Mouse (Mus musculus) cortical plate, adult 2 months (tissue): ENCODE results near the gene Olfr679. TPM values are rescaled to one million over a fixed set of nuclear protein-coding genes. Genes with fewer than 3 reads are reported as not detected.
"Not testable (repeated sequence)": the region's sequence is repeated elsewhere in the genome, so short reads cannot be mapped to it uniquely, and the experiment has no call there.

ENCODE experiments used
- H3K27ac ChIP-seq: fragments of 200-500 bp; 2 replicates; pipeline ENCODE4 v1.5.1; 2012; ENCODE audit warnings: low read length, control low read depth, inconsistent platforms; ENCODE audit not compliant: insufficient read depth
- H3K4me1 ChIP-seq: fragments of 200-500 bp; 2 replicates; pipeline ENCODE4 v1.6.1; 2011; ENCODE audit warnings: low read length; ENCODE audit not compliant: control insufficient read depth, insufficient read depth
- H3K4me3 ChIP-seq: fragments of 200-500 bp; 2 replicates; pipeline ENCODE4 v1.5.1; 2011; ENCODE audit warnings: mild to moderate bottlenecking, low read length, control low read depth; ENCODE audit not compliant: insufficient read depth
- CTCF ChIP-seq: fragments of 200-500 bp; IDR thresholded peaks from 2 replicates; pipeline ENCODE4 v1.5.1; 2011; ENCODE audit warnings: mild to moderate bottlenecking, control low read depth, low read length; ENCODE audit not compliant: insufficient read depth; ENCODE audit errors: extremely low read depth
- POLR2A ChIP-seq: fragments of 200-500 bp; IDR thresholded peaks from 2 replicates; pipeline ENCODE4 v1.6.1; 2011; ENCODE audit warnings: mild to moderate bottlenecking, low read length, control low read depth; ENCODE audit not compliant: insufficient read depth; ENCODE audit errors: extremely low read depth
- polyA plus RNA-seq: library from polyadenylated mRNA; depleted of rRNA; stranded (reverse); fragments of >200 nt; gene quantifications from 2 replicates; pipeline ENCODE4 v1.2.3, GENCODE M21; 2012; rRNA removed

The Olfr679 gene
- polyA plus RNA-seq: not detected in 2 replicates

- Histone ChIP-seq H3K4me1 (no peaks in the 10 kb centered on the region), H3K4me3 (no peak within 1 kb of the TSS), H3K27ac (no peak within 1 kb of the TSS)
- TF ChIP-seq CTCF (no peak), POLR2A (no peak)
Observed at GRCm38 (mm10) chr7:105080905-105081304, at the start of gene Olfr679. Olfr679 (plus strand) TSS chr7:105081205.

GRCm38 (mm10) chr7:105032398-105032797, 48.6 kb upstream of the Olfr679 start, which contains the start of gene Olfr676:
Olfr676 (plus strand) TSS chr7:105032698.
- Histone ChIP-seq H3K4me3 (no peak within 1 kb of the TSS), H3K27ac (no peak within 1 kb of the TSS), H3K4me1 (no peaks in the 10 kb centered on the region)
- no peak for TF ChIP-seq CTCF
- TF ChIP-seq POLR2A: no peak

- H3K4me3 ChIP-seq, H3K4me1 ChIP-seq, H3K27ac ChIP-seq: not testable (repeated sequence)
Observed at GRCm38 (mm10) chr7:105033836-105034235, 47.2 kb upstream of the Olfr679 start.

GRCm38 (mm10) chr7:105058951-105059350, 22.1 kb upstream of the Olfr679 start:
- Histone ChIP-seq H3K4me1 (no peaks in the 10 kb centered on the region), H3K4me3 (no peak overlapping the region), H3K27ac (no peak overlapping the region)
- TF ChIP-seq POLR2A (no peak), CTCF (no peak)

- Histone ChIP-seq H3K4me1 (no peaks in the 10 kb centered on the region), H3K4me3 (no peak within 1 kb of the TSS), H3K27ac (no peak within 1 kb of the TSS)
- TF ChIP-seq CTCF (no peak), POLR2A (no peak)
Observed at GRCm38 (mm10) chr7:105064175-105064574, 16.8 kb upstream of the Olfr679 start, which contains the start of gene Olfr678. Olfr678 (plus strand) TSS chr7:105064475.

- H3K27ac ChIP-seq, H3K4me3 ChIP-seq, H3K4me1 ChIP-seq: not testable (repeated sequence)
Observed at GRCm38 (mm10) chr7:105092717-105093116, 11.7 kb downstream of the Olfr679 start, which contains the start of gene Olfr680-ps1. Olfr680-ps1 (minus strand) TSS chr7:105092817.

GRCm38 (mm10) chr7:105116536-105116935, 35.5 kb downstream of the Olfr679 start, which contains the start of gene Olfr681:
Olfr681 (plus strand) TSS chr7:105116836.
- Histone ChIP-seq H3K4me1 (no peaks in the 10 kb centered on the region), H3K27ac (no peak within 1 kb of the TSS), H3K4me3 (no peak within 1 kb of the TSS)
- no peak for TF ChIP-seq CTCF
- TF ChIP-seq POLR2A: no peak

Other genes with a start within 250 kb of the Olfr679 start
- gene Usp17lb, start 238.6 kb upstream of the Olfr679 start, polyA plus RNA-seq: not detected in 2 replicates
- not detected in 2 replicates for gene Usp17la, start 224.2 kb upstream of the Olfr679 start, polyA plus RNA-seq
- not detected in 2 replicates for gene Olfr665, start 203.2 kb upstream of the Olfr679 start, polyA plus RNA-seq
- not detected in 2 replicates for gene Olfr666, start 185.3 kb upstream of the Olfr679 start, polyA plus RNA-seq
- gene Olfr667, start 159.7 kb upstream of the Olfr679 start, polyA plus RNA-seq: not detected in 2 replicates
- gene Olfr668, start 153.1 kb upstream of the Olfr679 start, polyA plus RNA-seq: not detected in 2 replicates
- gene Olfr669, start 147.0 kb upstream of the Olfr679 start, polyA plus RNA-seq: not detected in 2 replicates
- not detected in 2 replicates for gene Olfr670, start 118.6 kb upstream of the Olfr679 start, polyA plus RNA-seq
- not detected in 2 replicates for gene Olfr671, start 102.1 kb upstream of the Olfr679 start, polyA plus RNA-seq
- not detected in 2 replicates for gene Olfr672, start 79.2 kb upstream of the Olfr679 start, polyA plus RNA-seq
- not detected in 2 replicates for gene Olfr675, start 52.7 kb upstream of the Olfr679 start, polyA plus RNA-seq
- not detected in 2 replicates for gene Olfr676, start 48.5 kb upstream of the Olfr679 start, polyA plus RNA-seq
- not detected in 2 replicates for gene Olfr677, start 29.8 kb upstream of the Olfr679 start, polyA plus RNA-seq
- gene Olfr678, start 16.7 kb upstream of the Olfr679 start, polyA plus RNA-seq: not detected in 2 replicates
- gene Olfr680-ps1, start 11.6 kb downstream of the Olfr679 start, polyA plus RNA-seq: not detected in 2 replicates
- gene Olfr681, start 35.6 kb downstream of the Olfr679 start, polyA plus RNA-seq: not detected in 2 replicates
- not detected in 2 replicates for gene Olfr683, start 65.8 kb downstream of the Olfr679 start, polyA plus RNA-seq
- not detected in 2 replicates for gene Olfr684, start 82.4 kb downstream of the Olfr679 start, polyA plus RNA-seq
- gene Olfr685, start 104.8 kb downstream of the Olfr679 start, polyA plus RNA-seq: not detected in 2 replicates
- gene Olfr686, start 126.3 kb downstream of the Olfr679 start, polyA plus RNA-seq: 0.13 TPM in 1 of 2 replicates, not detected in the other
- not detected in 2 replicates for gene Olfr688, start 206.9 kb downstream of the Olfr679 start, polyA plus RNA-seq
- not detected in 2 replicates for gene Olfr689, start 230.0 kb downstream of the Olfr679 start, polyA plus RNA-seq